Mouse (Mus musculus) MEL (cell line): Measurements from ENCODE around the gene Adamts1.

Source experiments
- CTCF ChIP-seq, 3 experiments: IDR thresholded peaks in 2 of 3; conservative IDR thresholded peaks in 1 of 3; 2 replicates each; pipeline ENCODE4 v1.5.1; 2011 to 2012; ENCODE audit warnings: low read length in 3 of 3, low read depth in 2 of 3, mild to moderate bottlenecking in 2 of 3, improper control_type of control experiment in 1 of 3, inconsistent platforms in 1 of 3, mixed read lengths in 1 of 3, moderate library complexity in 1 of 3; ENCODE audit not compliant: control insufficient read depth in 1 of 3, insufficient read depth in 1 of 3, poor library complexity in 1 of 3, severe bottlenecking in 1 of 3
- ELF1 ChIP-seq: IDR thresholded peaks from 2 replicates; pipeline ENCODE4 v1.6.1; 2014; ENCODE audit warnings: low read depth, mild to moderate bottlenecking, inconsistent platforms, low read length, improper control_type of control experiment, moderate library complexity
- GABPA ChIP-seq: IDR thresholded peaks from 2 replicates; pipeline ENCODE4 v1.6.1; 2012; ENCODE audit warnings: low read depth, mild to moderate bottlenecking, inconsistent platforms, low read length, improper control_type of control experiment, moderate library complexity
- MAFK ChIP-seq: IDR thresholded peaks from 2 replicates; pipeline ENCODE4 v1.6.1; 2011; ENCODE audit warnings: low read depth, mild to moderate bottlenecking, low read length, improper control_type of control experiment, borderline replicate concordance
- MAX ChIP-seq: IDR thresholded peaks from 2 replicates; pipeline ENCODE4 v1.6.1; 2011; ENCODE audit warnings: low read length, improper control_type of control experiment
- MAZ ChIP-seq: IDR thresholded peaks from 2 replicates; pipeline ENCODE4 v1.6.1; 2012; ENCODE audit warnings: low read depth, mild to moderate bottlenecking, inconsistent platforms, low read length, improper control_type of control experiment
- MYC ChIP-seq: IDR thresholded peaks from 2 replicates; pipeline ENCODE4 v1.6.1; 2011; ENCODE audit warnings: low read depth, mild to moderate bottlenecking, low read length, improper control_type of control experiment, moderate library complexity
- POLR2A ChIP-seq, 2 experiments: IDR thresholded peaks; 2 replicates each; pipeline ENCODE4 v1.6.1; 2011 to 2012; ENCODE audit warnings: low read length in 2 of 2, mild to moderate bottlenecking in 2 of 2, control low read depth in 1 of 2, improper control_type of control experiment in 1 of 2, low read depth in 1 of 2, moderate library complexity in 1 of 2; ENCODE audit not compliant: control insufficient read depth in 1 of 2, insufficient read depth in 1 of 2, poor library complexity in 1 of 2
- POLR2AphosphoS2 ChIP-seq: IDR thresholded peaks from 2 replicates; pipeline ENCODE4 v1.6.1; 2011; ENCODE audit warnings: low read length, improper control_type of control experiment
- SIN3A ChIP-seq: IDR thresholded peaks from 2 replicates; pipeline ENCODE4 v1.6.1; 2012; ENCODE audit warnings: low read length, improper control_type of control experiment, inconsistent platforms
- TAL1 ChIP-seq: IDR thresholded peaks from 2 replicates; pipeline ENCODE4 v1.6.1; 2012; ENCODE audit warnings: mild to moderate bottlenecking, inconsistent platforms, low read length, moderate library complexity, mixed read lengths
- USF1 ChIP-seq: IDR thresholded peaks from 2 replicates; pipeline ENCODE4 v1.6.1; 2014; ENCODE audit warnings: low read depth, mild to moderate bottlenecking, inconsistent platforms, low read length, improper control_type of control experiment, moderate library complexity

DNA sequence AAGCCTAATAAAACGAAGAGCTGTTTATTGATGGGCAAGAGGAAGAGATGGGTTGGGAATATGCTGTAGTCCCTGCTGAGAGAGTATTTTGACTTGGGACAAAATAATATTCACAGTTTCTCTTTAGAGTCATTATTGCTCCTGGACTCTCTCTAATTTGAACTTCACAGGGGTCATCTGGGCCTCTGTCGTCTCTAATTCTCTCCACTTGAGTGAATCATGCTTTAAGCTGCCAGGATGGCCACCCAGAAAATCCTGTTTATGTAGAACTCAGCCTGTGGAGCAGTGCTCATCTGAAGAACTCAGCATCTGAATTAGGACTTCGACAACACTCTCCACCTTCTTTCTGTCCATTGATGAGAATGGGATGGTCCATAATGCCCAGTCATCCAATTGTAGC, 30.6 kb downstream of the Adamts1 start:
- TF ChIP-seq SIN3A (no peak), ELF1 (no peak), MYC (no peak), POLR2A (IDR thresholded peaks at IDR 0.05; ENCODE audit: control insufficient read depth in 1 of 2, insufficient read depth in 1 of 2, low read depth in 1 of 2, low read length in 2 of 2, poor library complexity in 1 of 2) (no peak), CTCF (IDR thresholded peaks at IDR 0.05 in 2 of 3, conservative IDR thresholded peaks at IDR 0.05 in 1 of 3; ENCODE audit: control insufficient read depth in 1 of 3, insufficient read depth in 1 of 3, low read depth in 2 of 3, low read length in 3 of 3, poor library complexity in 1 of 3, severe bottlenecking in 1 of 3) (no peak), POLR2AphosphoS2 (no peak), TAL1 (no peak), GABPA (no peak), MAX (no peak), MAZ (no peak), MAFK (no peak), USF1 (no peak)
